Mouse (Mus musculus): ENCODE measurements around the gene Cwh43. TPM values are rescaled to one million over a fixed set of nuclear protein-coding genes. Genes with fewer than 3 reads are reported as not detected.

Cwh43 gene
- 0.12 and 0.96 TPM in 2 replicates for polyA plus RNA-seq (2015; fragmentation: Nextera tagmentation; extraction: Ambion mirVana)

DNA sequence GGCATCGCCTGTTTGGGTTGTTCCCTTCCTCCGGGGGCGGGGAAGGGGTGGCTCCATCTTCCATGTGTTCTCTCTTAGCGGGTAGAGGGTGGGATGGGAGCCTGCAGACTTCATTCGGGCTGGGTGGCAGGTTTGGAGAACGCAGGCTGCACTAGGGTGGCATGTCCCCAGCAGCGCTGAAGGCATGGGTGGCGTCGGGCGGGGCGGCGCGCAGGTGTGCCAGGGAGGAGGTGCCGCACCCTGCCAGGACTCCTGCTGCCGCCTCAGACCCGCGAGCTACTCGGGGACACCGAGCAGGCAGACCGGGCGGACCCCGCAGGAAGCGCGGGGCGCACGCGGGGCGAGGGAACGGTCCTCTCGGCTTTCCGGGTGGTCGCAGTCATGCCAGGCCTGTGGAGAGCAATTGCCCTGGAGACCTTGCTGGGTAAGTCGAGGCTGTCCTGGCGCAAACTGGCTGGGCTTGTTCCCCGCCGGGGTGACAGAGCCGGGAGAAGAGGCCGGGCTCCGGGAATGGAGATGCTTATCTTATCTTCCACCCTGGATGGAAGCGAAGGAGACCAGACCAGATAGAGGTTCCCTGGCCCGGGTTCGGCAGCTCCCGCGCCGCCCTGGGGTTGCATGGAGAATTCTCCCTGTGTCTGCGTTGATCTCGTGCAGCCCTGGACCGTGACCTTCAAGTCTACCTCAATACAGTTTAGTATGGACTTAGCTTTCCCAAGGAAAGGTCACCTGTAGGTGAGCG lies at the start of gene Cwh43:
Cwh43 (plus strand) TSS at position 95 of the 742 bp plus-strand sequence.

DNA sequence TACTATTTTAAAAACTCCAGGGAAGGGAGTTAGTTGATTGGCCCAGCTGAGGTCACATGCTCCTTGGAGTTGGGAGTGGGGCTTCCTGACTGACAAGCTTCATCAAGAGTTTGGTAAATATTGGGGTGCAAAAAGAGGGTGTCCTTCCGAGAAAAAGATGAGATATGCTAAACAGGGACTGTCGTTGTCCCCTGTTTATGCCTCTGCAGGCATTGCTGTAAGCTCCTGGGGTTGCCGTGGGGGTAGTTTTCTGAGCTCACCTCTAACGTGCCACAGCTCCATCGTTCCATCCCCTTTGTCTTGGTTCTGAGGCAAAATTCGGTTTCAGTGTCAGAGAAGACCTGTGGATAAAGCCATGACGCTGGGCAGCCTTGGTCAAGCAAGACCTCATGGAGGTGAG lies 74.8 kb downstream of the Cwh43 start, which contains the start of gene Dcun1d4:
Dcun1d4 (plus strand) TSS at position 301 of the 400 bp plus-strand sequence.

Other genes with a start within 250 kb of the Cwh43 start
- gene Fryl, start 149.5 kb upstream of the Cwh43 start, polyA plus RNA-seq (2015; fragmentation: Nextera tagmentation; extraction: Ambion mirVana) = 12.9 and 16.2 TPM in 2 replicates
- gene Ociad1, start 113.3 kb upstream of the Cwh43 start, polyA plus RNA-seq (2015; fragmentation: Nextera tagmentation; extraction: Ambion mirVana) = 198 and 250 TPM in 2 replicates
- 18.3 and 18.9 TPM in 2 replicates for gene Ociad2, start 65.0 kb upstream of the Cwh43 start, polyA plus RNA-seq (2015; fragmentation: Nextera tagmentation; extraction: Ambion mirVana)
- gene Dcun1d4, start 74.9 kb downstream of the Cwh43 start, polyA plus RNA-seq (2015; fragmentation: Nextera tagmentation; extraction: Ambion mirVana) = 18.5 and 24.4 TPM in 2 replicates
- gene Lrrc66, start 226.5 kb downstream of the Cwh43 start, polyA plus RNA-seq (2015; fragmentation: Nextera tagmentation; extraction: Ambion mirVana) = 0.39 TPM in 1 of 2 replicates, not detected in the other
- 17.6 and 22.2 TPM in 2 replicates for gene Sgcb, start 241.7 kb downstream of the Cwh43 start, polyA plus RNA-seq (2015; fragmentation: Nextera tagmentation; extraction: Ambion mirVana)
- gene Spata18, start 245.3 kb downstream of the Cwh43 start, polyA plus RNA-seq (2015; fragmentation: Nextera tagmentation; extraction: Ambion mirVana) = 0.09 and 0.15 TPM in 2 replicates

All from adrenal gland, postnatal 0 days (tissue).